Mouse (Mus musculus) lung, adult 2 months (tissue): ENCODE measurements around the gene Gp1ba.

Experiments used
- CTCF ChIP-seq: fragments of 200-500 bp; IDR thresholded peaks from 2 replicates; pipeline ENCODE4 v1.5.1; 2011; ENCODE audit warnings: mild to moderate bottlenecking, low read length, control low read depth; ENCODE audit not compliant: insufficient read depth
- POLR2A ChIP-seq: fragments of 200-500 bp; IDR thresholded peaks from 2 replicates; pipeline ENCODE4 v1.6.1; 2011; ENCODE audit warnings: low read depth, mild to moderate bottlenecking, control low read depth, low read length, borderline replicate concordance; ENCODE audit errors: extremely low read depth

GRCm38 (mm10) chr11:70688372-70688771, 49.5 kb downstream of the Gp1ba start:
- TF ChIP-seq CTCF (no peak), POLR2A (no peak)
